Mouse (Mus musculus) 3134 (cell line): ENCODE results near the gene Hdac4.

ENCODE experiments used
- DNase-seq: peaks from one replicate; pipeline ENCODE4 v3.0.0-alpha.2; 2011; ENCODE audit warnings: low spot score; ENCODE audit not compliant: insufficient read length; ENCODE audit errors: extremely low read depth

Gene Hdac4

GRCm38 (mm10) chr1:92041290-92041689, 154.2 kb downstream of the Hdac4 start:
- no peak for DNase-seq

GRCm38 (mm10) chr1:92038714-92039113, 156.8 kb downstream of the Hdac4 start:
- DNase-seq = no peak

DNA sequence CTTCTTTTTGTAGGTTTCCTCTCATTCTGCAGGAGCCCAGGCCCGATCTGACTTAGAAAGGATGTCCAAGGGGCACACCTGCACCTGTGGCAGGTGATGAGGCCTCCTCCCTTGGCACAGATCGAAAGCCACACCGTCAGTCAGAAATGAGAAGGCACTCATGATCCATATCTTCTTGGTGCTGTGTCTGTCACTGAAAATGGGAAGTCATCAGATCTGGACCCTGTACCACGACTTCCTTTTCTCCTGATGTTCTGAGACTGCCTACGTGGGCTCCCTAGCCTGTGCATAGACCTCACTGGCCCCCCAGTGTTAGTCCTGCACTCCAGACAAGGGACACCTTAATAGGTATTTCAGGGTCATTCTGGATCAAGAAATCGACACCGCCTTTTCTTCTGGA, 158.5 kb downstream of the Hdac4 start:
- no peak for DNase-seq

DNA sequence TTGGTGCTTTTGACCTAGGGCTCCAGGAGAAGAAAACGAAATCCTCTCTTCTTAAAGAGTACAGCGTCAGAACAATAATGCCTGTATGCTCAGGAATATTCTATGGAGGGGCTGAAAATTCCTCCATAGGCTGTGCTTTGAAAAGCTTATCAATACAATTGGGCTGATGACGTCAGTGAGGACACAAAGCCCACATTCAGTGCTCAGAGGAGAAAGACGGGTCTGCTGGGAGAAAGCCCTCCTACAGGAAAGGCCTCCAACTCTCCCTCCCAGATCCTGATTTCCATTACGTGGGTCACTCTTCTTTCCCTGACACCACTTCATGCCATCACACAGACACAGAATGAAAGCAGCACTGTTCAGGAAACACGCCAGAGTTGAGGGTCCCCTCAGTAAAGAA, 159.7 kb downstream of the Hdac4 start:
- no peak for DNase-seq

DNA sequence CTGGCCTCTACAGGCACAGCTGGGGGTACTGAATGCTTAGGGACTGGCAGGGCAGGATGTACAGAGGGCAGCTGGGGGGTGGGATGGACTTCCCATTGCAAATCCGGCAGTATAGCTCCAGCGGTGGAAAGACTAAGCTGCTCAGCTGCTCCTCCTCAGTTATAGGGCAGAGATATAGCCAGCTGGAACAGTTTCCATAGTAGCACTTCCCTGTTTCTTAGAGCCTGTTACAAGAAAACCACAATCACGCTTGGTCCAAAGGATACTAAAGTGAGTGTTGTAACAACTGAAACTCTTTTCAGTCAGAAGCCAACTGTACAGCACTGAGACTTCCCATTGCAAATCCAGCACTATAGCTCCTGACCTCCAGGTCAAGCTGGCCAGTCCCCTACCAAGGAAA, 161.3 kb downstream of the Hdac4 start:
- no peak for DNase-seq

GRCm38 (mm10) chr1:92033463-92033862, 162.0 kb downstream of the Hdac4 start:
- no peak for DNase-seq

DNA sequence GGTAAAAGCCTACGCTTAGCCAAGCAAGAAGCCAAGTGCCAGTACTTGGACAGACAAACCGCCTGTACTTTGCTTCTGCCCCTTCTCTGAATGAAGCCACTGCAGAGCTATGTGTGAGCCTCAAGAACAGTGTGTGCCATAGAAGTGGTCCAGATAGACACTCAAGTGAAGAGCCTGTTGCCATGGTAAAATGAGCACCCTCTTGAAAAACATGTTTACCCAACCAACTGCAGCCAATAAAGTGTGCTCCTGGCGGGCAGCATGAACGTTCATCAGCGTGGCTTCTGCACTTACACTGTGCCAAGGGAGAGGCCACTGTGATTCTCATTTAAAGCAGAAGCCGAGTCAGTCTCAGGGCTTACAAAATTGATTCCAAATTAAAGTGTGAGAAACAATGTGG, 165.0 kb downstream of the Hdac4 start:
- DNase-seq = no peak

DNA sequence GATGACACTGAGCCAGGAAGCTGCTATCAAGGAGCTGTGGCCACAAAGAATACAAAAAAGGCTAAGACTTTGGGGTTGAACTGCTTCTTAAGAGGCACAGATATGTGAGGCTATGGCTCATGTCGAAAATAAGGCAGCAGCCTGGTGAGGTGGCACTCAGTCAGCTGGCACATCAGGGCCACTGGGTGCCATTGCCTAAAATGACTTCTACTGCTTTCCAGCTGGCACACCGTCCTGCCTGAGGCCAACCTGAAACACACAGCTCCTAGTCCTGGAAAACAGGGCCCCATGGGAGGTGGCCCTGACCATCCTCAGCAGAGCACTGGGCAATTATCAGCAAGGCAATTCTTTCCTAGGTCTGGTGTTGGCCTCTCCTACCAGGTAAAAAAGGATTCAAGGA, 167.3 kb downstream of the Hdac4 start:
- DNase-seq = no peak

DNA sequence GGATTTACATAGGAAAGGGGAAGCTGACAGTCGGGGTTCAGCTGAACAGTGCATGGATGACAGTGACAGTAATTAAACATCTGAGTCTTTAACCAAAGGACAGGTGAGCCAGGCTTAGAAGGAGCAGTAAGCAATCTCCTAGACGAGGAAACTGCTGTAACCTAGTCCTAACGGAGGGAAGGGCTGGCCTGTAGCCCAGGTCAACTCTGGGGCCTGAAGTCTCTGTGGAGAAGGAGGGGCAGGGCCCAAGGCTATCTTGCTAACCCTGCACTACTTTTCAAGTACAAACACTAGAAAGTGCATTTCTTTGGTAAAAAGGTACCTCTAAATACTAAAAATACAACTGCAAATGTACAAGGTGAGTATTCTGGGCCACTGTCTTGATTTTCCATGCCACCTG, 169.1 kb downstream of the Hdac4 start:
- no peak for DNase-seq

- DNase-seq = no peak
Observed at GRCm38 (mm10) chr1:92023906-92024305, 171.6 kb downstream of the Hdac4 start.

- no peak for DNase-seq
Observed at GRCm38 (mm10) chr1:92022009-92022408, 173.5 kb downstream of the Hdac4 start.

DNA sequence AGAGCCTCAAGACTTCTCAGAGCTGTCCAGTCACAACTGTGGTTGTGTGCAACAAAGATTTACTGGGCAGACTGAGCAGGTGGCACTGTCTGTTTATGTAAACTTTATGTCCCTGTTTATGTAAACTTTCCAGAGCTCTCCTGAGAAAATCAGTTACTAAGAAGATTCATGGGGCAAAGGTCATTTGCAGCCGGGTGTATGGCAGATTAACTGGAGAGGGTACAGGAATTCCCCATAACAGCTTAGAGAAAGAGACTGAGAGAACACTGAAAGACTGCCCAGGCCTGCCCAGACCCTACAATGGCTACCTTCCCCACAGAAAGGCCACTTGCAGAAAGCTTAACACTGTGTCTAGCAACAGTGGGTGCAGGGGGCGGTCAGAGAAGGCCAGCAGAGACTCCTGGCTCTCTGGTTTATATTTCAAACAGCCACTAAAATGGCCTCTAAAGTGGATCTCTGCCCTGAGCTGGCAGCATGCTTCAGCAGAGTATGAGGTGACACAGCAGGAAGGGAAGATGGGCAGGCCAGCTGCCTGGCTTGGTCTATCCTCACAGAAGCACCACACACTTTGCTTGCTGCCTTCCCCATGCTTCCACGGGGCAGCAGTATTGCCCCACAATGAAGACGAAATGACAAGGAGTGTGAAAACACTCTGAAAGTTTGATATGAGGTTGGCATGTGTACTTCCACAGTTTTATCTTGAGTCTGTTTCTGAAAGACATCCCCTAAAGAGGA, 179.4 kb downstream of the Hdac4 start:
- DNase-seq = no peak

DNA sequence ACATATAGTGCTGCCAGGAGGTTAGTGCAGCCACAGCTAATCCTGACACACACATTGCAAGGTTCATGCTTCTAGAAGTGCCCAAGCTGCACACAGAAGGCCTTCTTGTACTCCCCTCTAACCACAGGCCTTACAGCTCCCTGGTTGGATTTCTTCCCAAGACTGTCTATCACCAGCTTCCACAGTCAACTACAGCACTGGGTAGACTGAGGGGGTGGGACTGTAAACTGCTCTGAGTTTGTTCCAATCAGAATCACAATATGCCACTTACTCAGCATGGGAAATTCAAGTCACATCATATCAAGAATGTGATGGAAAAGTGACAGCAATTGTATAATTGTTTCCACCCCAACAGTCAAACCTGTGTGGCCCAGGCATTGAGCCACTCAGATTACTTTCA, 180.2 kb downstream of the Hdac4 start:
- no peak for DNase-seq

DNA sequence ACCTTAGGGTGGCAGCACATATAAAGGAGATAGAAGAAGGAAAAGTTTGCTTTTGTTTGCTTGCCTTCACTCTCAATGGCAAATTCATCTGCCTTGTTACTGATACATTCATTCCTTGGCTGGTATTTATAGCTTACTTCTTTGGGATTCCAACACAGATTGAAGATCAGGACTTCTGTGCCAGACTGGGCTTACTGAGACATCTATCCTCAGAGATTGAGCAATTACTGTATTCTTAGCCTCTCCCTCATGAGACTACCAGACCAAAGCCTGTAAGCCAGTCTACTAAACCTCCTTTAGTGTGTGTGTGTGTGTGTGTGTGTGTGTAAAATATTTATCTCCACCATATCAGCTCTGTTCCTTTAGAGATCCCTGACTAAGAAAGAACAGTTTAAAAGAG, 181.0 kb downstream of the Hdac4 start:
- DNase-seq = no peak

GRCm38 (mm10) chr1:92006666-92007065, 188.8 kb downstream of the Hdac4 start:
- no peak for DNase-seq

DNA sequence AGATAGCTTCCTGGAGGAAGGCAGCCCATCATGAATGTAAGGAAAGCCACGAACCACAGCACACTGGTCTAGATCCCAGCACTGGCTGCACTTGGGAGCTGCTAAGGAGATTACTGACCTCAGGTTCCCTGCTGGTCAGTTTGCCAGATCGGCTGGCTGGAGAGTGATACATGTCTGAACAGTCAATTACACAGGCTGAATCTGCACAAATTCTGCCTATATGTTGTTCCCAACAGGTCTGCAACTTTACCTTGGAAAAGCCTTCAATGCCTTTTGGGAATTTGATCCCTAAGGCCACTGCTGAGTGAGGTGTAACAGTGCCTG, 189.9 kb downstream of the Hdac4 start:
- DNase-seq = no peak

GRCm38 (mm10) chr1:92004906-92005616, 190.4 kb downstream of the Hdac4 start:
- no peak for DNase-seq

DNA sequence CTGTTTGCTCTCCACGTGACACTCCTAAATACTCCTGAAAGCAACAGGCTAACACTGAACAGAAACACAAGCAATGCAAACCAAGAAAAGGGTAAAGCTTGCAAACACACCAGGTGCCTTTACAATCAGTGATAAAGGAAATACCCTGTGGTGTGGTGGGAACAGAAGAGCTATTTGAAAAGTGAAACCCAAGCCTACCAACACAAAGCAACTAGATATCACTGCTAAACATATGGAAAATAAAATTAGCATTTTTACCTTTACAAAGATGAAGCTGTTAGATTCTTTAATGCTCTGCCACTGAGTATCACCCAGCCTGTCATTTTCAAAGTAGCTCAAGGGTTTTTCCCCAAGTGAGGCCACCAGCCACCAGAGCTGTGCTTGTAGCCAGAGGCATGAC, 191.4 kb downstream of the Hdac4 start:
- no peak for DNase-seq

- DNase-seq = no peak
Observed at GRCm38 (mm10) chr1:92000226-92000625, 195.3 kb downstream of the Hdac4 start.

GRCm38 (mm10) chr1:91993658-91994165, 201.8 kb downstream of the Hdac4 start:
- no peak for DNase-seq

DNA sequence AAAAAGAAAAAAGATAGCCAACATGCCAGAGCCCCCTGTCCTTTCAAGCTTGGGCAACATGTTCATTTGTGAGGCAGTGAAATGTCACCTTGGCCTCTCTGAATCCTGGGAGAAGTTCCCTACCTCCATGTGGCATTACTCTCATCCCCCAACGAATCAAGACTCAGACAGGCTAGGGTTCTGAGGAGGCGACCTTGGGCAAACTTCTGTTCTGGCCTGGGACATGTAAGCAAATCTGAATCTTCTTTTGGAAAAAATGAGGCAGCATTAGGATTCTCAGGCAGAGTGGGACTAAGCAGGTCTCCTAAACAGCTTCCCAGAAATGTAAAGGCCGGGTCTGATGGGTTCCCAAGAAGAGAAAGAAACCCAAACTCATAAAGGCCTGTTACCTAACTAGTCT, 202.8 kb downstream of the Hdac4 start:
- DNase-seq = no peak

DNA sequence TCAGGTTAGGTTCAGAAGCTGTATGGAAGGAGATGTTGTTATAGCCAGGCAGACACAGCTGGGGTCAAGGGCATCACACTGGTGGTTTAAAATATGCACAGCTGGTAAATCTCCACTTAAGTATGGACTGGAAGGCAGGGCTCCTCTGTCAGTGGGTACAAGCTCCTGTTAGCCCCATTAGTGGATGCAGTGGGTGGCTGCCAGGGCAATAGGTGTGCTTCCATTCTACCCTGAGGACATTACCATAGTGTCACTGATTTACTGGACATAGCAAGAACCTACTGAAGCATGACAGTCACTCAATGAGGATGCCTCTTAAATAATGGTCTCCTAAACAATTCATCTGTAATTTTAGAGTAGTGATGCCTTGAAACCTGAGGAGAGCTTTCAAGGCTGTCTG, 203.9 kb downstream of the Hdac4 start:
- DNase-seq = no peak
